Mouse (Mus musculus) hindbrain, postnatal 0 days (tissue): ENCODE measurements around the gene Ubxn11. TPM values are rescaled to one million over a fixed set of nuclear protein-coding genes. Genes with fewer than 3 reads are reported as not detected.

Experiments used
- ATAC-seq: fragments of 200-750 bp; cut with Nextera tagmentation; 2 replicates; pipeline ENCODE4 v1.8.0; 2017; ENCODE audit warnings: mild to moderate bottlenecking, moderate TSS enrichment, moderate library complexity
- DNase-seq: peaks from one replicate; pipeline ENCODE4 v3.0.0-alpha.2; 2015; ENCODE audit warnings: low spot score
- H3K27ac ChIP-seq: fragments of 300-500 bp; sonication (generic); 2 replicates; pipeline ENCODE4 v1.5.1; 2014; ENCODE audit warnings: mild to moderate bottlenecking
- H3K27me3 ChIP-seq: fragments of 300-500 bp; sonication (generic); 2 replicates; pipeline ENCODE4 v1.6.1; 2014; ENCODE audit warnings: low read length, mixed read lengths; ENCODE audit not compliant: insufficient read depth
- H3K36me3 ChIP-seq: fragments of 300-500 bp; sonication (generic); 2 replicates; pipeline ENCODE4 v1.6.1; 2014; ENCODE audit warnings: low read length, mixed read lengths; ENCODE audit not compliant: insufficient read depth
- H3K4me1 ChIP-seq: fragments of 300-500 bp; sonication (generic); 2 replicates; pipeline ENCODE4 v1.6.1; 2014; ENCODE audit warnings: antibody characterized with exemption, low read length, mixed read lengths; ENCODE audit not compliant: insufficient read depth
- H3K4me2 ChIP-seq: fragments of 300-500 bp; sonication (generic); 2 replicates; pipeline ENCODE4 v1.6.1; 2014; ENCODE audit warnings: low read depth, mild to moderate bottlenecking, low read length, moderate library complexity, mixed read lengths
- H3K4me3 ChIP-seq: fragments of 300-500 bp; sonication (generic); 2 replicates; pipeline ENCODE4 v1.5.1; 2014; ENCODE audit warnings: low read length
- H3K9ac ChIP-seq: fragments of 300-500 bp; sonication (generic); replicated peaks from 2 replicates; pipeline ENCODE4 v1.6.1; 2014; ENCODE audit warnings: mild to moderate bottlenecking, low read length, moderate library complexity, mixed read lengths
- H3K9me3 ChIP-seq: fragments of 300-500 bp; sonication (generic); 2 replicates; pipeline ENCODE4 v1.6.1; 2016; ENCODE audit warnings: low read length, mixed read lengths
- CTCF ChIP-seq: IDR thresholded peaks from 2 replicates; pipeline ENCODE4 v1.5.1; 2016; ENCODE audit warnings: antibody characterized with exemption, control low read depth, low read depth
- WGBS: fragments of 180-500 bp; shearing (Covaris S2); extraction: QIAGEN DNeasy Blood & Tissue Kit; methylation state at CpG from one replicate; pipeline ENCODE4 v1.1.7; 2014; 5-methylcytosine and 5-hydroxymethylcytosine counted together
- polyA plus RNA-seq: library from polyadenylated mRNA; unstranded; fragments of >200 nt; fragmentation: Nextera tagmentation; extraction: Ambion mirVana; gene quantifications from 2 replicates; pipeline ENCODE4 v1.2.1, GENCODE M21; 2015
- total RNA-seq: library from RNA; depleted of rRNA; stranded (reverse); fragments of >200 nt; gene quantifications from 2 replicates; pipeline ENCODE4 v1.2.3, GENCODE M21; 2014

The Ubxn11 gene
- total and polyA plus RNA-seq, 2 experiments from 2014 or later = 8.9 to 14.0 TPM

DNA sequence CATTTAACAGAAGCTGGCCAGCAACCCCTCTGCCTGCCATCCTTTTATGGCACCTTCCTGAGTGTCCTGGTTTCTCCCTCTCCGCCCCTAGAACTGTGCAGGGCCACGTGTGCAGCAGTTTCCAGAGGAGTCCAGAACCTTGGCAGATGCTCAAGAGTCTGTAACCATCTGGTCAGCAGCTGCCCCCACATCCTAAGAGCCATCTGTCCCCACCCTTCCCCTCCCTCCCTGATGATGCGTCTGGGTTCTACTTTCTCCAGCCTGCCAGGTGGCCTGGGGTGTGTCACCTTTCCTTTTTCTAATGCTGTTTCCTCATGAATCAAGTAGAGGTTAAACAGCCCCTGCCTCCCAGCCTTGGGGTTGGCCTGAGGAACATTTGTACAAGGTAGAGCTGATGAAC, 19.9 kb downstream of the Ubxn11 start:
- ATAC-seq = no peak
- Histone ChIP-seq H3K36me3 (no peaks in the 10 kb centered on the region), H3K4me1 (peaks cover 10% of the 10 kb centered on the region; the same call in 1 of the 2 replicates), H3K4me3 (no peak overlapping the region), H3K9ac (no peak overlapping the region), H3K9me3 (no peaks in the 10 kb centered on the region), H3K27me3 (no peaks in the 10 kb centered on the region), H3K4me2 (no peak overlapping the region), H3K27ac (no peak overlapping the region)
- DNase-seq = no peak
- no peak for TF ChIP-seq CTCF
- WGBS = 41% methylated on average over 3 of the region's 3 CpGs

DNA sequence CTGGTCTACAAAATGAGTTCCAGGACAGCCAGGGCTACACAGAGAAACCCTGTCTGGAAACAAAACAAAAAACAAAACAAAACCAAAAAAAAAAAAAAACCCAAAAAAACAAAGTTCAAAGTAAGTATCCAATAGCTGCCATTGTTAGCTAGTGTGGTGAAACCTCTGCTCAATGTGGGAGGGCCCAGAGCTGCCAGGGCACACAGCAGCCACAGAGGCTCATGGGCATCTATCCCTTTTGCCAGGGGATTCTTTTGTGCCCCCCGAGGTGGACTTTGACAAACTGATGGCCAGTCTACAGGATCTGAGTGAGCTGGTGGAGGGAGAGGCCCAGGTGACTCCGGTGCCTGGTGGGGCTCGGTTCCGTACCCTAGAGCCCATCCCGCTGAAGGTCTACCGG, 20.8 kb downstream of the Ubxn11 start:
- ATAC-seq = no peak
- Histone ChIP-seq H3K4me3 (no peak overlapping the region), H3K27ac (no peak overlapping the region), H3K27me3 (no peaks in the 10 kb centered on the region), H3K36me3 (no peaks in the 10 kb centered on the region), H3K4me2 (no peak overlapping the region), H3K9me3 (no peaks in the 10 kb centered on the region), H3K9ac (no peak overlapping the region), H3K4me1 (peaks cover 17% of the 10 kb centered on the region)
- no peak for DNase-seq
- 95% methylated on average over 6 of the region's 6 CpGs for WGBS
- TF ChIP-seq CTCF = no peak

DNA sequence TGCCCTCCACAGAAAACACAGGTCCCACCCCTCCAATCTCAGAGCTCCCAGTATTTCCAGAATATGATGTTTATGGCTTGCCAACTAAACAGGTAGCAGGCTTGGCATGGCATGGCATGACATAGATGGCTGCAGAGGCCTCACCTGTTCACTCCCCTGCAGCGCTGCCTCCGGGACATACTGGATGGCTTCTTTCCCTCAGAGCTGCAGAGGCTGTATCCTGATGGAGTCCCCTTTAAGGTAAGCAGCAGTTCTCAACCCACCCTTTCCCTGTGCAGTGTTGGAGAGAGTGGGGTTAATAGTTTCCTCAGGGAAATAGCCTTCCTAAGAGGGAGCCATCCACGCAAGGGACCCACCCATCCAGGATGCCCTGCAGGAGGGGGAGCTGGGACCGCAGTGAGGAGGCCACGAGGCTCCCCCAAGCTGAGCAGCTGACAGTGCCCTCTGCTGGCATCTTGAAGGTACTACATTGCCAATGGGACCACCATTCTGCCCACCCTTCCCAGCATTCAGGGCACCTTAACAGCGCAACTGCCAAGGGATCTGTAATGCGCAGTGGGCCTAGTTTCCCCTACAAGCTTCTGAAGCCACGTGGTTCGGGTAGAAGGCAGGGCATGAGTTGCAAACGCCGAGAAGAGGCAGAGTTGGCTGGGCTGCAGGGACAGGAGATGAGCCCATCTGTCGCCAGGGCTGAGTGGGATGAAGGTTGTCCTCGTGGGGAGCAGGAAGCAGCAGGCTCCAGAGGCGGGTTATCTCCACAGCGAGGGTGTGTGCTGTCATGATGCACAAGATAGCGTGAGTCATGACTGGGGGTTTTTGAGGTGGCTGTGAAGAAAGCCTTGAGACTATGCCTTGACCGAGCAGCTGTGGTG, 21.5 kb downstream of the Ubxn11 start:
- 20% methylated on average over 17 of the region's 17 CpGs for WGBS
- peaks cover 17% of the 10 kb centered on the region for H3K4me1 ChIP-seq
- ATAC-seq = peak; percentile 42

DNA sequence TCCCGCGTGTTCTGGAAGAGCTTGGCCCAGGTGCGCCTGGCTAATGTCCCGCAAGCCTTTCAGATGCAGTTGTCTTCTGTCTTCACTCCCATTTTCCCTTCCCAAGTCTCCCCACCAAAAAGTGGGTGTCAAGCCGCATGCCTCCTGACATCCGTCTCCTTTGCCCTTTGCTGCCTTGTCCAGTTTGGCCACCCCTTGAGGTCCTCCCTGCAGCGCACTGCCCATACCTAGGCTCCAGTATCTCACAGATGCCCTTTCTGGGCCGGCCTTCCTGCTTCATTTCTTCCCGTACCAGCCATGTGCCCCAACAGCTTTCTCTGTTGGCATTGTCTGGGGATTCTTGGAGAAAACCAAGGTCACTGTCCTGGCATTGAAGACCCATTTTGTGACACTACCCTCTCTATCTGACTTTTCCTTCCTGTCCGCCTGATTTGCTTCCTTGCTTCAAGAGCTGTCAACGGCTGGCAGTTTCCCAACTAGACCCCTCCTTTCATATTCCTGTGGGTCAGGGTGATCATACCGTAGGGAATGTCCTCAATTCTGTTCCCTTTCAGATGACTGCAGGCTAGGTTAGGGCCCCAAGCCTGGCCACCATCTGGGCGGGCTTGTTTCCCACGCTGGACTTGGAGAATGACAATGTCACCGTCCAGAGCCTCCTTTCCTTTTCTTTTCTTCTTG, 23.2 kb downstream of the Ubxn11 start:
- 83% methylated on average over 15 of the region's 15 CpGs for WGBS
- Histone ChIP-seq H3K36me3 (no peaks in the 10 kb centered on the region), H3K4me3 (no peak overlapping the region), H3K9ac (no peak overlapping the region), H3K9me3 (no peaks in the 10 kb centered on the region), H3K4me2 (no peak overlapping the region), H3K27me3 (no peaks in the 10 kb centered on the region), H3K4me1 (peaks cover 17% of the 10 kb centered on the region), H3K27ac (no peak overlapping the region)
- ATAC-seq (no peak), DNase-seq (no peak)
- TF ChIP-seq CTCF = no peak

More for the DNA sequence above, 21.5 kb downstream of the Ubxn11 start:
- H3K9ac ChIP-seq = no peak overlapping the region
- H3K36me3 ChIP-seq = no peaks in the 10 kb centered on the region
- H3K9me3 ChIP-seq = no peaks in the 10 kb centered on the region
- H3K4me3 ChIP-seq = no peak overlapping the region
- TF ChIP-seq CTCF = peak; percentile 98
- H3K27ac ChIP-seq = no peak overlapping the region
- 0 out of 2 replicates have a peak overlapping the region, but pooled peaks have one; percentile 10 for H3K4me2 ChIP-seq
- peak; percentile 70 for DNase-seq
- H3K27me3 ChIP-seq = no peaks in the 10 kb centered on the region

DNA sequence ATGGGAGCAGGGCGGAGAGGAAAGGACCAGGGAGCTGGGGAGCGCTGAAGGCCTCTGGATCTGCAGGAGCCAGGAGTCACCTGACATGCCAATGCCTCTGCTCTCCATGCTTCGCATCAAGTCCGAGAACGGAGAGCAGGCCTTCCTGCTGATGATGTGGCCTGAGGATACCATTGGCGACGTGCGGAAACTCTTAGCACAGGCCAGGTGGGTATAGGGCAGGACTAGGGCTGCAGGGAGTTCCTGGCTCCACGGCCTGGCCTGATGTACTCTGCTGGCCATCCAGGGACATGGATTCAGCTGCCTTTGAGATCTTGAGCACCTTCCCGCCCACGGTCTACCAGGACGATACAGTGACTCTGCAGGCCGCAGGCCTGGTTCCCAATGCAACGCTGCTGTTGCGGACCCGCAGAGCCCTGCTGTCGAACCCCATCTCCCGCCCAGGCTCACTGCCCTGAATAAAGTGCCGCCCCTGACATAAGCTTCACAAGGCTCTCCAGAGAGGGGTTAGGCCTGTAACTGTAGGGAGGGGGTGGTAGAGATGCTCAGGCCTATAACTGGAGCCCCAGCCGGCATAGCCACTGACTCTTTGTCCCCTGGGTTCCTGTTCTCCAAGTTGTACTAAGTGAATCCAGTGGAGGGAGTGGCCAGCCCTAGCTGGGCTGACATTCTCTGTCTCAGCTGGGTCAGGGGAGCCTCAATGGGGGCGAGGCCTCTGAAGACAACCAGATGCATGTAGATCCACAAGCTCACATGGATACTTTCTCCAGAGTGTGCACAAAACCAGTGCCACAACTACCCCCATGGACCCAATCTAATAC, 24.1 kb downstream of the Ubxn11 start:
- no peak overlapping the region for H3K9ac ChIP-seq
- no peak for TF ChIP-seq CTCF
- WGBS = 87% methylated on average over 21 of the region's 21 CpGs

DNA sequence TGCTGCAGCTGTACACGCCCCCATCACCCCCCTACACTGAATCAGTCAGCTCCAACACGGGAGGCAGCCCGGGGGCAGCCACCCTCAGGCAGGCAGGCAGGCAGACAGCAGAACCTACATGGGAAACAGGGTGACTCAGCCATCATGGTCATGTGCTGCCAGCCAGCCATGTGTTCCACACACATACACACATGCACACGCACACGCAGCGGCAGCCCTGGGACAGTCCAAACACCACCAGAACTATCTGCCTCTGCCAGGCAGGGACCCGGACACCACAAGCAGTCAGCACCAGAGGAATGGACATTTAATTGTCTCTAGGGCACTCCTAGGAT, 24.7 kb downstream of the Ubxn11 start:
- 81% methylated on average over 7 of the region's 7 CpGs for WGBS
- Histone ChIP-seq H3K9ac (0 out of 2 replicates have a peak overlapping the region, but pooled peaks have one; percentile 74), H3K9me3 (no peaks in the 10 kb centered on the region), H3K4me1 (peaks cover 17% of the 10 kb centered on the region), H3K27me3 (no peaks in the 10 kb centered on the region), H3K4me2 (no peak overlapping the region), H3K36me3 (no peaks in the 10 kb centered on the region), H3K27ac (no peak overlapping the region), H3K4me3 (no peak overlapping the region)
- ATAC-seq (no peak), DNase-seq (no peak)
- TF ChIP-seq CTCF = no peak

More for the DNA sequence above, 24.1 kb downstream of the Ubxn11 start:
- no peak overlapping the region for H3K4me2 ChIP-seq
- H3K36me3 ChIP-seq = no peaks in the 10 kb centered on the region
- ATAC-seq (no peak), DNase-seq (no peak)
- H3K9me3 ChIP-seq = no peaks in the 10 kb centered on the region
- no peak overlapping the region for H3K27ac ChIP-seq
- H3K27me3 ChIP-seq = no peaks in the 10 kb centered on the region
- H3K4me1 ChIP-seq = peaks cover 17% of the 10 kb centered on the region
- H3K4me3 ChIP-seq = no peak overlapping the region
